Mouse (Mus musculus) heart, embryonic 15.5 days (tissue): ENCODE measurements around the gene Wnt10b. TPM values are rescaled to one million over a fixed set of nuclear protein-coding genes. Genes with fewer than 3 reads are reported as not detected.

Source experiments
- ATAC-seq: fragments of 200-750 bp; cut with Nextera tagmentation; replicated peaks from 2 replicates; pipeline ENCODE4 v1.8.0; 2017; ENCODE audit warnings: low read depth, moderate TSS enrichment; ENCODE audit not compliant: insufficient number of reproducible peaks, insufficient read depth, low FRiP score
- H3K27ac ChIP-seq: fragments of 300-500 bp; sonication (generic); 2 replicates; pipeline ENCODE4 v1.5.1; 2015; ENCODE audit warnings: mild to moderate bottlenecking, inconsistent platforms
- H3K27me3 ChIP-seq: fragments of 300-500 bp; sonication (generic); 2 replicates; pipeline ENCODE4 v1.6.1; 2015; ENCODE audit warnings: inconsistent platforms
- H3K36me3 ChIP-seq: fragments of 300-500 bp; sonication (generic); 2 replicates; pipeline ENCODE4 v1.6.1; 2015; ENCODE audit warnings: mild to moderate bottlenecking, inconsistent platforms
- H3K4me1 ChIP-seq: fragments of 300-500 bp; sonication (generic); replicated peaks from 2 replicates; pipeline ENCODE4 v1.6.1; 2015; ENCODE audit warnings: inconsistent platforms
- H3K4me2 ChIP-seq: fragments of 300-500 bp; sonication (generic); 2 replicates; pipeline ENCODE4 v1.6.1; 2015; ENCODE audit warnings: inconsistent platforms, mild to moderate bottlenecking, moderate library complexity
- H3K4me3 ChIP-seq: fragments of 300-500 bp; sonication (generic); 2 replicates; pipeline ENCODE4 v1.5.1; 2015; ENCODE audit warnings: mild to moderate bottlenecking, inconsistent platforms
- H3K9ac ChIP-seq: fragments of 300-500 bp; sonication (generic); 2 replicates; pipeline ENCODE4 v1.6.1; 2015; ENCODE audit warnings: mild to moderate bottlenecking, inconsistent platforms
- H3K9me3 ChIP-seq: fragments of 300-500 bp; sonication (generic); replicated peaks from 2 replicates; pipeline ENCODE4 v1.6.1; 2016; ENCODE audit warnings: inconsistent platforms
- WGBS: fragments of 180-500 bp; shearing (Covaris S2); methylation state at CpG from one replicate; pipeline ENCODE4 v1.1.7; 2015; ENCODE audit warnings: mixed read lengths; 5-methylcytosine and 5-hydroxymethylcytosine counted together
- polyA plus RNA-seq: library from polyadenylated mRNA; unstranded; fragments of >200 nt; fragmentation: Nextera tagmentation; extraction: Ambion mirVana; gene quantifications from 2 replicates; pipeline ENCODE4 v1.2.1, GENCODE M21; 2015

The Wnt10b gene
- polyA plus RNA-seq, 1 experiment from 2014 or later: not detected

DNA sequence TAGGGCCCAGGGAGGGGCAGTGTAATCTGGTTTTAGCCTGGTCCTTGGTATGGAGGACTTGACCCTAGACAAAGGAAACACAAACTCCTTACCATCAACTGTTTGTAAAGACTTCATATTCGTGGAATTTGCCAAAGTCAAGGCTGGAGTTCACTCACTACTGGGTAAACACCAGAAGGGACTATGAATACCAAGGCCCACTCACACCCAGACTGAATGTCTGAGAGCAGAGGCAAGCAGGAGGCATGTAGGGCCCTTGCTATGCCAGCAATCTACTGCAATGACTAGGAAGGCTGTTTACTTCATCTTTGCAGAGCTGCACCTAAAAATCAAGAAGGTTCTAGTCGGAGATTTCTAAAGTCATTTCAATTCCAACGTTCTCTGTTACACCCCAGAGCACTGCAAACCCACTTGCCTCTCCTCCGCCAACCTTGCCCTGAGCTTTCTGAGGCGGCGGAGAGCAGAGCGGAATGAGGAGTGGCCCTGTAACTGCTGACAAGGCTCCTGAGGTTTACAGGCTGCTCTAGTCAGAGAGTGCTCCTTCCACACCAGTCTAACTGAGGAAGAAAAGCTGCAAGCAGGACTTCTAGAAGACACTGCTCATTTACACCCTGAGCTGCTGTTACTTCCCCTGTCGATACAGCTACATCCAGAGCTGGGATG, 35.1 kb downstream of the Wnt10b start:
- H3K4me3 ChIP-seq: no peak overlapping the region
- 84% methylated on average over 8 of the region's 8 CpGs for WGBS
- no peaks in the 10 kb centered on the region for H3K9me3 ChIP-seq
- H3K27me3 ChIP-seq: no peaks in the 10 kb centered on the region
- H3K9ac ChIP-seq: no peak overlapping the region
- peaks cover 25% of the 10 kb centered on the region for H3K4me1 ChIP-seq
- peaks cover 30% of the 10 kb centered on the region for H3K36me3 ChIP-seq
- no peak overlapping the region for H3K4me2 ChIP-seq
- no peak for ATAC-seq
- 0 out of 2 replicates have a peak overlapping the region, but pooled peaks have one; percentile 10 for H3K27ac ChIP-seq

DNA sequence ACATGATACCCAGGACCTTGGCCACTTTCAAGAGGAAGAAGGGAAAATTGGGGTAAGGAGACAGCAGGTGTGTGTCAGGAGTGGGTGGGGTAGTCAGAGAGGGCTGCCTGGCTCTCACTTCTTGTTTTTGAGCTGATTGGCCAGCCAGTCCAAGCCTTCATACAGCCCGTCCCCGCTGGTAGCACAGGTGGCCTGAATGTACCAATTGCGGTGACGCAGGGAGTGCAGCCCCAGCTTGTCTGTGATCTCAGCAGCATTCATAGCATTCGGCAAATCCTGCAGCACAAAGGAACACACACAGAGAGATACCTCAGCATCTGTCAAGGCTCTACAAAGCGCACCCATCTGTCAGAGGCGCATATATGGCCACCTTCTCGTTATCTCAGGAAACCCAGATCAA, 37.7 kb downstream of the Wnt10b start:
- Histone ChIP-seq H3K4me2 (no peak overlapping the region), H3K9me3 (no peaks in the 10 kb centered on the region), H3K9ac (no peak overlapping the region), H3K4me1 (peaks cover 9% of the 10 kb centered on the region), H3K36me3 (peaks cover 50% of the 10 kb centered on the region), H3K27ac (no peak overlapping the region), H3K27me3 (no peaks in the 10 kb centered on the region), H3K4me3 (no peak overlapping the region)
- 88% methylated on average over 8 of the region's 8 CpGs for WGBS
- no peak for ATAC-seq

DNA sequence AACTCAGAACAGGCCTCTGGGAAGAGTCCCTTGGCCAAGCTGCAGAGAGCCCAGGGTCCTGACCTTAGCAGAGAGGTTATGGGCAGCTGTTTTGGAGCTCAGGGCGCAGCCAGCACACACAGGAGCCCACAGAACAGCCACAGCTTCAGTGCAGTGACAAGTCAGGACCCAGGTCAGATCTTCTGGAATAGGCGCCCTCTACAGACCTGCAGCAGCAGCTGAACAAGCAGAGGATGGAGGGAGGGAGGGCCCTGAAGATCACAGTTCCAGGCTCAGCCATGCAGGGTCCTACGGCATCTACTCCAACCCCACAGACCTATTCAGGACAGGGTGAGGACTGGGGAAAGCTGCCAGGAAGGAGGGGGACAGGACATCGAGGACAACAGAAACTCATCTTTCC, 39.2 kb downstream of the Wnt10b start:
- Histone ChIP-seq H3K4me2 (no peak overlapping the region), H3K9me3 (no peaks in the 10 kb centered on the region), H3K4me1 (peaks cover 6% of the 10 kb centered on the region), H3K27ac (no peak overlapping the region), H3K27me3 (no peaks in the 10 kb centered on the region), H3K4me3 (no peak overlapping the region), H3K9ac (no peak overlapping the region), H3K36me3 (peaks cover 50% of the 10 kb centered on the region)
- ATAC-seq: no peak
- WGBS: 69% methylated on average over 4 of the region's 4 CpGs

DNA sequence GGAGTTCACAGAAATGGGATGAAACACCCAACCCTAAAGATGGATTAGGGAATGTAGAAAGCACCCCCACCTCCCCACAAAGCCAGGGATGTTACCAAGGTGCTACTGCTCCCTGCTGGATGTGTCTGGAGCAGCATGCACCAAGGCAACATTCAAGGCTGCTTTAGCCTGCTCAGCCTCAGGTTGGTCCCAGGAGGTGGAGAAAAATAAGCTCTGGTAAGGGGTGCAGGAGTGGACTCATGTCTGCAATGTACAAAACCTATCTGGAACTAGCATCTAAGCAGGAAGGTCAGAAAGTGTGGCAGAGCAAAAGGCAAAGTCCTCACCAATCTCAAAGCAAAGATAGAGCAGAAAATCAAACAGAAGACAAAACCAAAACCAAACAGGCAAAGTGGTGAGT, 40.1 kb downstream of the Wnt10b start:
- Histone ChIP-seq H3K4me1 (peaks cover 15% of the 10 kb centered on the region), H3K27me3 (no peaks in the 10 kb centered on the region), H3K4me2 (no peak overlapping the region), H3K9me3 (no peaks in the 10 kb centered on the region), H3K9ac (no peak overlapping the region), H3K4me3 (no peak overlapping the region), H3K27ac (no peak overlapping the region), H3K36me3 (peaks cover 50% of the 10 kb centered on the region)
- no peak for ATAC-seq

DNA sequence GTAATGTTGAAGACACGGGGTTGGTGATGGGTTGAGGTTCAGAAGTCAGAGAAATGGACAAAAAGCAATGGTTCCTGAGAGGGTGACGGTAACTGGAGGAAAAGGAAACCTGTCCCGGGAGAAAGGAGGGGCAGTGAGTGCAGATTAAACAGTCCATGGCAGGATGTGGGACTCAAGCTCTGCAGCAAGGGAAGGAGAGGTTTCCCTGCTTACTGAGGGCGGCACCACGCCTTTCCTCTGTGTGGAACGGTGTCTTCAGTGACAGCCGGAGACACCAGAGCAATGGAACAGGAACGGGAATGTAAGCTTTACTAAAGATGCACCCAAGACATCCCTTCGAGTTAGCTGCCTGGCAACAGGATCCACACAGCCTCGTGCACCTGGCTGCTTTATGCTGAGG, 41.4 kb downstream of the Wnt10b start:
- H3K27me3 ChIP-seq: no peaks in the 10 kb centered on the region
- WGBS: 87% methylated on average over 10 of the region's 10 CpGs
- H3K27ac ChIP-seq: no peak overlapping the region
- H3K4me2 ChIP-seq: no peak overlapping the region
- H3K9me3 ChIP-seq: no peaks in the 10 kb centered on the region
- no peak overlapping the region for H3K9ac ChIP-seq
- no peak for ATAC-seq
- H3K4me1 ChIP-seq: peaks cover 15% of the 10 kb centered on the region
- no peak overlapping the region for H3K4me3 ChIP-seq
- peaks cover 48% of the 10 kb centered on the region for H3K36me3 ChIP-seq

DNA sequence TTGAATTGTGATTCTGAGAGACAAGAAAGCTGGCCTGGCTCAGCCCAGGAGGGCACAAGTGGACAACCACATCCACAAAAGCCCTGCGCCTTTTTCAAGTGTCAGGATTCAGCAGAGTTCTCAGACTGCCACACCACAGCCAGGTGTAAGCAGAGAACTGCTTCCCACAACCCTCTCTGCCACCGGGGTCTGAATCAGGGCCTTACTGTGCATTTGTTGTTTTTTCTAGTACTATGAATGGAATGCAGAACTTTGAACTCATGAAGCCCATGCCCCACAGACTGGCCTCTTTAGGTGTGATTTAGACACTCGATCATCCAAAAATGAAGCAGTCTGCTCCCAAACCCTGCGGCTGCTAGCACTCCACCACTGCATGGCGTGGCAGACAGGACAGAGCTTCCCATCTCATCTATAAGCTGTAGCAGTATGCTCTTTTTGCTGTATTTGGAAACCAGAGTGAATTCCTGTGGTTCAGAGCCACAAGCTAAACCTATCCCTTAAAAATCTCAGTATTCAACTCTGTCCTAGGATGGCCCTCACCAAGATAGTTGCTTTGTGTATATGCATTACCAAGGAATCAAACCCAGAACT, 43.9 kb downstream of the Wnt10b start:
- peaks cover 15% of the 10 kb centered on the region for H3K4me1 ChIP-seq
- H3K27me3 ChIP-seq: 0 out of 2 replicates have a peak, but pooled peaks cover 6% of the 10 kb centered on the region
- no peak overlapping the region for H3K27ac ChIP-seq
- no peak overlapping the region for H3K9ac ChIP-seq
- WGBS: 67% methylated on average over 5 of the region's 5 CpGs
- H3K36me3 ChIP-seq: peaks cover 25% of the 10 kb centered on the region
- no peak for ATAC-seq
- no peak overlapping the region for H3K4me3 ChIP-seq
- no peaks in the 10 kb centered on the region for H3K9me3 ChIP-seq
- H3K4me2 ChIP-seq: no peak overlapping the region

DNA sequence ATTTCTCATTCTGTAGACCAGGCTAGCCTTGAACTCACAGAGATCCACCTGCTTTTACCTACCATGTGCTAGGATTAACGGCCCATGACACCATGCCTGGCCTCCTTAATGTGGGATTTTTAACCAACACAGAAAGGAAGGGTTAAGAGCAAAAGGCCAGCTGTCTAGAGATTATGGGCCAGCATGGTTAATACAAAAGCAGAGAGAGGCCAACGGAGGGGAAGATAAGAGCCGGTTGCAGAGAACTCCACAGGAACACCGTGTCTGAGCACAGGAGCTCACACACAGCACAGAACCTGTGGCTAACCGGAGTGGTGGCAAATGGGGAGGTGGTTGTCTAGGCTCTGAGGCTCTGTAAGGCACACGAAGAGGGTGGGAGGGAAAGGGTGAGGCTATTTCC, 44.6 kb downstream of the Wnt10b start:
- Histone ChIP-seq H3K4me3 (no peak overlapping the region), H3K9me3 (no peaks in the 10 kb centered on the region), H3K36me3 (peaks cover 20% of the 10 kb centered on the region), H3K9ac (no peak overlapping the region), H3K4me1 (peaks cover 15% of the 10 kb centered on the region), H3K27ac (no peak overlapping the region), H3K4me2 (no peak overlapping the region), H3K27me3 (0 out of 2 replicates have a peak, but pooled peaks cover 6% of the 10 kb centered on the region)
- 39% methylated on average over 6 of the region's 6 CpGs for WGBS
- no peak for ATAC-seq

DNA sequence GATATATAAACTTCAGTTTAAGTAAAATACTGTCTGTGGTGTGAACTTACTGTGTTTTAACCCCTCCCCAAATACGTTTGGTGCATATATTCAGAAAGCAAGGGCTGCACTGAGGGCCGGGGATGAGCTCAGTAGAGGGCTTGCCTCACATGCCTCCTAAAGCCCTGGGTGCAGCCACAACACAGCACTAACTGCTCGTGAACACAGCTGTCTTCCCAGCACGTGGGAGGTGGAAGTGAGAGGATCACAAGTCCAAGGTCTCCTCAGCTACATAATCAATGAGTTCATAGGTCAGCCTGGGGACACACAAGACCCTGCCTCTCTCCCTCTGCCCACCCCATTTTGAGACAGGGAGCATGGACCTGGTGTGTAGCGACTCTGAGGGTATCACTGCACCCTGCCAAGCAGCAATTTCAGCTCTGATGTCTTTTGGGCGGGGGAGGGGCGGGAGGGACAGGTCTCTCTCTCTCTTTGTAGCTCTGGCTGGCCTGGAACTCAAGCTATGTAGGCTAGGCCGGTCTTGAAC, 45.9 kb downstream of the Wnt10b start:
- ATAC-seq: no peak
- Histone ChIP-seq H3K9me3 (no peaks in the 10 kb centered on the region), H3K27ac (no peak overlapping the region), H3K36me3 (peaks cover 15% of the 10 kb centered on the region), H3K9ac (no peak overlapping the region), H3K4me1 (peaks cover 23% of the 10 kb centered on the region), H3K4me3 (no peak overlapping the region), H3K4me2 (no peak overlapping the region), H3K27me3 (0 out of 2 replicates have a peak, but pooled peaks cover 6% of the 10 kb centered on the region)
- 63% methylated on average over 8 of the region's 8 CpGs for WGBS

DNA sequence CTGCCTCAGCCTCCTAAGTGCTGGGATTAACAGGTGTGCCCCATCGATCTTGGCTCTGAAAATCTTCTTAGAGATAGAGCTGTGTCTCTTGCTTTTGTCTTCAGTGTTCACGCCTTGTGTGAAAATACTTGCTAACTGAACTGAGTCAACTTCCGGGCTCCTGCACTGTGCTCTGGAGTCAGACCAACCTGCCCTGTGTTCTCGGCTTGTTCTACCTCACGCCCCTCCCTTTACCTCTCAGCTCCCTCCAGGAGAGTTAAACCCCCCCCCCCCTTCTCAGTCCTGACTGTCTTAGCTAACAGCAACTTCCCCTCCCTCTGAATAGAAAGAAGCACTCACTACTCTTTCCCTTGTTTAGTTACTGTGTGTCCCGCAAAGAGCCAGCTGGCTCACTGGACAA, 47.2 kb downstream of the Wnt10b start:
- ATAC-seq: no peak
- Histone ChIP-seq H3K9me3 (no peaks in the 10 kb centered on the region), H3K27ac (no peak overlapping the region), H3K27me3 (0 out of 2 replicates have a peak, but pooled peaks cover 6% of the 10 kb centered on the region), H3K4me1 (peaks cover 29% of the 10 kb centered on the region), H3K36me3 (peaks cover 6% of the 10 kb centered on the region; the same call in 1 of the 2 replicates), H3K4me2 (no peak overlapping the region), H3K9ac (no peak overlapping the region), H3K4me3 (no peak overlapping the region)
- 73% methylated on average over 6 of the region's 6 CpGs for WGBS

DNA sequence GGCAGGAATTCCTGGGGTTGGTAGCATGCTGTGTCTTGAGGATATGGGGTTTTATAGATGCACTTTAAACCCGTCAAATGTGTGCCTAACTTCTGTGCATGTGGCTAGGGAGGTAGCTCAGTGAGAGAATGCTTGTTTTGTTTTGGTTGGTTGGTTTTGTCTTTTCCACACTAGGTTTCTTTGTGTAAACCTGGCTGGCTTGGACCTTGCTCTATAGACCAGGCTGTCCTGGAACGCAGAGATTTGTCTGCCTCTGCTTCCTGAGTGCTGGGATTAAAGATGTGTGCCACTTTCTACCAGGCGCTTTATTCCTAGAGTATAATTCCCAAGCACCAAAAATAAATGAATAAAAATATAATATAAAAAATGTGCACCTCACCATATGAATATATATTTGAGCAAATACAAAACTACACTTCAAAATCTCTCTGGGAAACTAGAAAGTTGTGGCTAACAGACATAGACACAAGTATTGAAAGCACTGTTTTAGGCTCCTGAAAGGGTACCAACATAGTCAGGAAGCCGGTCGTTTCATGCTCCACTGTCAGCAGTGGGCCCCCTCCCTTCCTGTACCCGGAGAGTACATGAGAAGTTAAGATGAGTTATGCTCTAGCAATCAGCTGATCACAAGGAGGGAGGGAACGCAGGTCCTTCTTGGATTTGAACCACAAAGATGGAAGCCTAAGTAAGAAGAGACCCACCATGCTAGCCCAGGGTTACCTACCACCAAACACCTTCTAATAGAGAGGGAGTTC, 48.0 kb downstream of the Wnt10b start:
- H3K4me1 ChIP-seq: peaks cover 29% of the 10 kb centered on the region
- H3K9me3 ChIP-seq: no peaks in the 10 kb centered on the region
- no peak for ATAC-seq
- no peak overlapping the region for H3K4me3 ChIP-seq
- H3K27ac ChIP-seq: no peak overlapping the region
- H3K4me2 ChIP-seq: no peak overlapping the region
- no peak overlapping the region for H3K9ac ChIP-seq
- 0 out of 2 replicates have a peak, but pooled peaks cover 6% of the 10 kb centered on the region for H3K27me3 ChIP-seq
- H3K36me3 ChIP-seq: no peaks in the 10 kb centered on the region
- WGBS: 62% methylated on average over 7 of the region's 7 CpGs

DNA sequence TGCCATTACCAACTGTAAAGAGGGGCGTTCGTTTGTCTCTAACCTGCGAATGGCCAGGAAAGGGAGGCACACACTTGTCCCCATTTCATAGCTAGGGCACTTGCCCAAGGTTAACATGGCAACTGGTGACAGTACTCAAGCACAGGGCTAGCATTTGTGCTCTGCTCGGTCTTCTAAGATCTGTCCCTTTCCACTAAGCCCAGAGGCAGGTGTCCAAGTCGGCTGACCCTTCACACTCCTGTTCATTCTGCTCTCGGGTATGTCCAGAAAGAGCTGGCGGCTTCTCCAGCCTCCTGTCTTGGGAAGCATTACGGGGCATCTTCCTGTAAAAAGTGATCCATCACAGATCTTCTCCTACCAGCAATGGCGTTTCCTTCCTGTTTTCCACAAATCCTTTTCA, 49.6 kb downstream of the Wnt10b start:
- Histone ChIP-seq H3K4me3 (peak overlapping the region; percentile 67; the same call in 1 of the 2 replicates), H3K9me3 (no peaks in the 10 kb centered on the region), H3K27me3 (peaks cover 11% of the 10 kb centered on the region), H3K4me1 (peaks cover 21% of the 10 kb centered on the region), H3K27ac (no peak overlapping the region), H3K4me2 (peak overlapping the region; percentile 96), H3K36me3 (no peaks in the 10 kb centered on the region), H3K9ac (no peak overlapping the region)
- 35% methylated on average over 9 of the region's 9 CpGs for WGBS
- no peak for ATAC-seq
